Mouse (Mus musculus): ENCODE data around the gene Csmd2.
A peak's percentile ranks its signal among the peaks of the same experiment; 100 is the strongest.

Gene Csmd2

GRCm38 (mm10) chr4:128483891-128484290 lies 496.2 kb downstream of the Csmd2 start:
- DNase-seq (ENCODE audit: low read depth, low spot score) = no peak

- no peak for DNase-seq (ENCODE audit: low read depth, low spot score)
Observed at GRCm38 (mm10) chr4:128484679-128485078, 497.0 kb downstream of the Csmd2 start.

- no peak for DNase-seq (ENCODE audit: low read depth, low spot score)
Observed at GRCm38 (mm10) chr4:128489521-128490100, 502.0 kb downstream of the Csmd2 start.

- no peak for DNase-seq (ENCODE audit: low read depth, low spot score)
Observed at GRCm38 (mm10) chr4:128492055-128492454, 504.4 kb downstream of the Csmd2 start.

GRCm38 (mm10) chr4:128499980-128500379 lies 512.3 kb downstream of the Csmd2 start:
- no peak for DNase-seq (ENCODE audit: low read depth, low spot score)

- no peak for DNase-seq (ENCODE audit: low read depth, low spot score)
Observed at GRCm38 (mm10) chr4:128506878-128507277, 519.2 kb downstream of the Csmd2 start.

GRCm38 (mm10) chr4:128509885-128510284 lies 522.2 kb downstream of the Csmd2 start:
- no peak for DNase-seq (ENCODE audit: low read depth, low spot score)

GRCm38 (mm10) chr4:128514496-128514895 lies 526.8 kb downstream of the Csmd2 start:
- DNase-seq (ENCODE audit: low read depth, low spot score) = no peak

GRCm38 (mm10) chr4:128521276-128521675 lies 533.6 kb downstream of the Csmd2 start:
- no peak for DNase-seq (ENCODE audit: low read depth, low spot score)

- DNase-seq (ENCODE audit: low read depth, low spot score) = peak; percentile 48
Observed at GRCm38 (mm10) chr4:128543378-128543777, 555.7 kb downstream of the Csmd2 start.

- DNase-seq (ENCODE audit: low read depth, low spot score) = peak; percentile 23
Observed at GRCm38 (mm10) chr4:128543956-128544486, 556.4 kb downstream of the Csmd2 start.

GRCm38 (mm10) chr4:128550756-128551155 lies 563.1 kb downstream of the Csmd2 start:
- DNase-seq (ENCODE audit: low read depth, low spot score) = no peak

GRCm38 (mm10) chr4:128554198-128554597 lies 566.5 kb downstream of the Csmd2 start:
- no peak for DNase-seq (ENCODE audit: low read depth, low spot score)

GRCm38 (mm10) chr4:128560327-128560726 lies 572.7 kb downstream of the Csmd2 start:
- peak; percentile 7 for DNase-seq (ENCODE audit: low read depth, low spot score)

GRCm38 (mm10) chr4:128575811-128576210 lies 588.2 kb downstream of the Csmd2 start:
- DNase-seq (ENCODE audit: low read depth, low spot score) = no peak

GRCm38 (mm10) chr4:128579182-128579581 lies 591.5 kb downstream of the Csmd2 start:
- peak; percentile 52 for DNase-seq (ENCODE audit: low read depth, low spot score)

GRCm38 (mm10) chr4:128593286-128593685 lies 605.6 kb downstream of the Csmd2 start:
- DNase-seq (ENCODE audit: low read depth, low spot score) = peak; percentile 43

- peak; percentile 53 for DNase-seq (ENCODE audit: low read depth, low spot score)
Observed at GRCm38 (mm10) chr4:128594062-128594461, 606.4 kb downstream of the Csmd2 start.

GRCm38 (mm10) chr4:128597801-128598560 lies 610.3 kb downstream of the Csmd2 start:
- DNase-seq (ENCODE audit: low read depth, low spot score) = no peak

GRCm38 (mm10) chr4:128606586-128606985 lies 618.9 kb downstream of the Csmd2 start:
- DNase-seq (ENCODE audit: low read depth, low spot score) = no peak

- DNase-seq (ENCODE audit: low read depth, low spot score) = no peak
Observed at GRCm38 (mm10) chr4:128607661-128608060, 620.0 kb downstream of the Csmd2 start.

- DNase-seq (ENCODE audit: low read depth, low spot score) = no peak
Observed at GRCm38 (mm10) chr4:128609276-128609924, 621.7 kb downstream of the Csmd2 start.
